Mouse (Mus musculus): ENCODE data around the gene Zkscan16.
A peak's percentile ranks its signal among the peaks of the same experiment; 100 is the strongest.

The Zkscan16 gene

GRCm38 (mm10) chr4:58941638-58942037, 1.8 kb upstream of the Zkscan16 start:
- no peak for DNase-seq (ENCODE audit: low read depth, low spot score)

- DNase-seq (ENCODE audit: low read depth, low spot score): peak; percentile 3
Measured at GRCm38 (mm10) chr4:58942942-58943341, 486 bp upstream of the Zkscan16 start.

GRCm38 (mm10) chr4:58944206-58944553, 752 bp downstream of the Zkscan16 start:
- no peak for DNase-seq (ENCODE audit: low read depth, low spot score)

- no peak for DNase-seq (ENCODE audit: low read depth, low spot score)
Measured at GRCm38 (mm10) chr4:58944695-58945094, 1.3 kb downstream of the Zkscan16 start.

- no peak for DNase-seq (ENCODE audit: low read depth, low spot score)
Measured at GRCm38 (mm10) chr4:58948391-58948790, 5.0 kb downstream of the Zkscan16 start.

- DNase-seq (ENCODE audit: low read depth, low spot score): no peak
Measured at GRCm38 (mm10) chr4:58952630-58953029, 9.2 kb downstream of the Zkscan16 start.

GRCm38 (mm10) chr4:58961719-58962118, 18.3 kb downstream of the Zkscan16 start:
- DNase-seq (ENCODE audit: low read depth, low spot score): no peak

GRCm38 (mm10) chr4:58963271-58963670, 19.8 kb downstream of the Zkscan16 start:
- DNase-seq (ENCODE audit: low read depth, low spot score): no peak

GRCm38 (mm10) chr4:58965136-58965535, 21.7 kb downstream of the Zkscan16 start:
- DNase-seq (ENCODE audit: low read depth, low spot score): no peak

GRCm38 (mm10) chr4:58970678-58971077, 27.2 kb downstream of the Zkscan16 start:
- no peak for DNase-seq (ENCODE audit: low read depth, low spot score)

- no peak for DNase-seq (ENCODE audit: low read depth, low spot score)
Measured at GRCm38 (mm10) chr4:58975711-58976110, 32.3 kb downstream of the Zkscan16 start.

- no peak for DNase-seq (ENCODE audit: low read depth, low spot score)
Measured at GRCm38 (mm10) chr4:58981421-58981820, 38.0 kb downstream of the Zkscan16 start.

- DNase-seq (ENCODE audit: low read depth, low spot score): no peak
Measured at GRCm38 (mm10) chr4:58982806-58983205, 39.4 kb downstream of the Zkscan16 start.

- peak; percentile 66 for DNase-seq (ENCODE audit: low read depth, low spot score)
Measured at GRCm38 (mm10) chr4:58985157-58985648, 41.8 kb downstream of the Zkscan16 start.

GRCm38 (mm10) chr4:58986540-58987190, 43.2 kb downstream of the Zkscan16 start, which contains the start of gene Ptgr1:
Gene Ptgr1, minus strand, starts transcription at chr4:58987119.
- DNase-seq (ENCODE audit: low read depth, low spot score): peak; percentile 43

GRCm38 (mm10) chr4:58989303-58989898, 46.0 kb downstream of the Zkscan16 start:
- no peak for DNase-seq (ENCODE audit: low read depth, low spot score)

- peak; percentile 38 for DNase-seq (ENCODE audit: low read depth, low spot score)
Measured at GRCm38 (mm10) chr4:58990609-58991434, 47.4 kb downstream of the Zkscan16 start.

- DNase-seq (ENCODE audit: low read depth, low spot score): no peak
Measured at GRCm38 (mm10) chr4:58992195-58992594, 48.8 kb downstream of the Zkscan16 start.

GRCm38 (mm10) chr4:58994762-58995161, 51.3 kb downstream of the Zkscan16 start, which contains the start of gene Dnajc25:
Gene Dnajc25, plus strand, starts transcription at chr4:58995062.
- DNase-seq (ENCODE audit: low read depth, low spot score): no peak

GRCm38 (mm10) chr4:58995251-58995693, 51.8 kb downstream of the Zkscan16 start:
- no peak for DNase-seq (ENCODE audit: low read depth, low spot score)

GRCm38 (mm10) chr4:58997081-58997480, 53.7 kb downstream of the Zkscan16 start:
- DNase-seq (ENCODE audit: low read depth, low spot score): no peak

GRCm38 (mm10) chr4:58998688-58999087, 55.3 kb downstream of the Zkscan16 start:
- no peak for DNase-seq (ENCODE audit: low read depth, low spot score)
